Mouse (Mus musculus): ENCODE results near the gene Bak1.

Bak1 gene

GRCm38 (mm10) chr17:27021736-27022135 lies 7.1 kb downstream of the Bak1 start:
- no peak for DNase-seq (ENCODE audit: low spot score in 2 of 2)

- DNase-seq (ENCODE audit: low spot score in 2 of 2), result no peak
These were observed 7.7 kb downstream of the Bak1 start for GRCm38 (mm10) chr17:27021076-27021475.

- DNase-seq (ENCODE audit: low spot score in 2 of 2), result peak; percentile 42 to 62
These were observed 10.1 kb downstream of the Bak1 start for GRCm38 (mm10) chr17:27018555-27019196.

- DNase-seq (ENCODE audit: low spot score in 2 of 2), result peak; percentile 74 to 85
These were observed 11.0 kb downstream of the Bak1 start for GRCm38 (mm10) chr17:27017564-27018499.

- peak; percentile 60 to 68 for DNase-seq (ENCODE audit: low spot score in 2 of 2)
These were observed 15.9 kb downstream of the Bak1 start for GRCm38 (mm10) chr17:27012909-27013308.

GRCm38 (mm10) chr17:27011998-27012672 lies 16.7 kb downstream of the Bak1 start:
- peak in 1 of 2 experiments; percentile 28 for DNase-seq (ENCODE audit: low spot score in 2 of 2)

- DNase-seq (ENCODE audit: low spot score in 2 of 2), result peak in 1 of 2 experiments; percentile 44
These were observed 17.6 kb downstream of the Bak1 start for GRCm38 (mm10) chr17:27011167-27011566.

GRCm38 (mm10) chr17:27008277-27008676 lies 20.5 kb downstream of the Bak1 start:
- DNase-seq (ENCODE audit: low spot score in 2 of 2), result no peak

GRCm38 (mm10) chr17:27005644-27006043 lies 23.2 kb downstream of the Bak1 start:
- DNase-seq (ENCODE audit: low spot score in 2 of 2), result peak in 1 of 2 experiments; percentile 36

GRCm38 (mm10) chr17:27004903-27005485 lies 23.8 kb downstream of the Bak1 start:
- no peak for DNase-seq (ENCODE audit: low spot score in 2 of 2)

GRCm38 (mm10) chr17:27004431-27004830 lies 24.4 kb downstream of the Bak1 start:
- DNase-seq (ENCODE audit: low spot score in 2 of 2), result peak in 1 of 2 experiments; percentile 49

GRCm38 (mm10) chr17:27001889-27002288 lies 26.9 kb downstream of the Bak1 start:
- DNase-seq (ENCODE audit: low spot score in 2 of 2), result no peak

- no peak for DNase-seq (ENCODE audit: low spot score in 2 of 2)
These were observed 27.7 kb downstream of the Bak1 start for GRCm38 (mm10) chr17:27001151-27001550.

GRCm38 (mm10) chr17:26999996-27000395 lies 28.8 kb downstream of the Bak1 start:
- no peak for DNase-seq (ENCODE audit: low spot score in 2 of 2)

- DNase-seq (ENCODE audit: low spot score in 2 of 2), result no peak
These were observed 30.5 kb downstream of the Bak1 start for GRCm38 (mm10) chr17:26998283-26998682.

GRCm38 (mm10) chr17:26997661-26998060 lies 31.1 kb downstream of the Bak1 start:
- no peak for DNase-seq (ENCODE audit: low spot score in 2 of 2)

- DNase-seq (ENCODE audit: low spot score in 2 of 2), result no peak
These were observed 33.2 kb downstream of the Bak1 start for GRCm38 (mm10) chr17:26995562-26995961.

- no peak for DNase-seq (ENCODE audit: low spot score in 2 of 2)
These were observed 33.8 kb downstream of the Bak1 start for GRCm38 (mm10) chr17:26995006-26995405.

- no peak for DNase-seq (ENCODE audit: low spot score in 2 of 2)
These were observed 34.4 kb downstream of the Bak1 start for GRCm38 (mm10) chr17:26994410-26994809.

GRCm38 (mm10) chr17:26990521-26990920 lies 38.3 kb downstream of the Bak1 start:
- no peak for DNase-seq (ENCODE audit: low spot score in 2 of 2)

- no peak for DNase-seq (ENCODE audit: low spot score in 2 of 2)
These were observed 43.2 kb downstream of the Bak1 start for GRCm38 (mm10) chr17:26985503-26986179.

All from frontal cortex, postnatal 36 days (tissue).